Comparison of ENCODE assay signal across 23 mouse cellular contexts in the genomic region with DNA sequence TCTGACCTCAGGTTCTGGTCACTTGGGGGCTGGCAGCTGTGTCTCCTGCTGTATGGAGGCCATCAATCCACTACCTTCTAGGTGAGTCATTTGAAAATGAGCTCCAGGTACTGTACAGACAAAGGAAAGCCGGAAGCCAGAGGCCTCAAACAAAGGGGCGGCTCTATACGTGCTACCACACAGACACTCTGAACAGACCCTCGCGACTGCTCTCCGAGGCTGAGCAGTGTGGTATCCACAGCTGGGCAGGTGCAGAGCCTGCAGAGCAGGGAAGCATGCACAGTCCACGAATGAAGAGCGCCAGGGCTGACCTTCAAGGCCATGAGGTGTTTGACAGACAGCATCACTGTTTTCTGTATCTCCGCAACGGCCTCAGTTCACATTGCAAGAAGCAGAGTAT. TPM values are rescaled to one million over a fixed set of nuclear protein-coding genes. Genes with fewer than 3 reads are reported as not detected.
DNase-seq lines count a peak whose midpoint lies in the region; ATAC-seq lines count a peak whose summit lies in the region.
"Had no signal": no experiment of that assay in that cellular context is flagged by ENCODE, and none has a peak within 500 bp of the region (broad histone marks: within the 10 kb centered on the region; RNA-seq: fewer than 3 reads in every experiment).

No protein-coding gene starts in this region.

- DNase-seq in heart, embryonic 10.5 days (ENCODE audit: low spot score), result peak; percentile 54
- DNase-seq in heart, adult 18-20 months, result no peak
- DNase-seq in neural tube, embryonic 10.5 days (ENCODE audit: extremely low spot score, low spot score), result no peak
- DNase-seq in layer of hippocampus, adult 9-10 months (ENCODE audit: low spot score), result no peak
- DNase-seq: adrenal gland, postnatal 10 days; B cell, adult 2 months; cerebellum, adult 11 months; cerebellum, adult 8-10 months; cerebellum, postnatal 14 days; embryo, embryonic 11 days; gastrocnemius, postnatal 36 days; heart, adult 2 months had no signal

- ATAC-seq in megakaryocyte, adult 5-6 weeks (ENCODE audit: poor library complexity, severe bottlenecking), result no peak
- no peak for ATAC-seq in neural tube, embryonic 13.5 days (ENCODE audit: low read depth)
- ATAC-seq: CD4-positive, CD25-positive, alpha-beta regulatory T cell, adult 4 months; forebrain, embryonic 15.5 days; inflammation-experienced regulatory T-cells, adult 6 months had no signal

- H3K9ac ChIP-seq in neural tube, embryonic 13.5 days, result no peak overlapping the region
- H3K9ac ChIP-seq: embryonic facial prominence, embryonic 12.5 days; forebrain, embryonic 15.5 days; heart, embryonic 12.5 days; hindbrain, embryonic 12.5 days had no signal

- WGBS in heart, embryonic 10.5 days, result 85% methylated on average over 10 of the region's 10 CpGs
- WGBS in neural tube, embryonic 13.5 days, result 84% methylated on average over 10 of the region's 10 CpGs

- H3K36me3 ChIP-seq in heart, embryonic 10.5 days, result no peaks in the 10 kb centered on the region
- H3K36me3 ChIP-seq in megakaryocyte, embryonic 14.5 days (replicated peaks; ENCODE audit: low read length), result no peaks in the 10 kb centered on the region
- H3K36me3 ChIP-seq in neural tube, embryonic 13.5 days, result no peaks in the 10 kb centered on the region
- H3K36me3 ChIP-seq: embryonic facial prominence, embryonic 12.5 days; forebrain, embryonic 15.5 days; heart, embryonic 12.5 days; hindbrain, embryonic 12.5 days had no signal

- H3K9me3 ChIP-seq in heart, embryonic 10.5 days, result no peaks in the 10 kb centered on the region
- peaks cover 22% of the 10 kb centered on the region for H3K9me3 ChIP-seq in megakaryocyte, embryonic 14.5 days
- no peaks in the 10 kb centered on the region for H3K9me3 ChIP-seq in neural tube, embryonic 13.5 days
- H3K9me3 ChIP-seq: forebrain, embryonic 15.5 days; heart, embryonic 12.5 days; hindbrain, embryonic 12.5 days had no signal

- H3K4me1 ChIP-seq in heart, embryonic 10.5 days, result no peaks in the 10 kb centered on the region
- H3K4me1 ChIP-seq in megakaryocyte, embryonic 14.5 days, result no peaks in the 10 kb centered on the region
- H3K4me1 ChIP-seq in neural tube, embryonic 13.5 days (replicated peaks), result peaks cover 33% of the 10 kb centered on the region
- H3K4me1 ChIP-seq: embryonic facial prominence, embryonic 12.5 days; forebrain, embryonic 15.5 days; heart, embryonic 12.5 days had no signal

- no peak overlapping the region for H3K27ac ChIP-seq in heart, embryonic 10.5 days
- H3K27ac ChIP-seq in neural tube, embryonic 13.5 days (replicated peaks), result 0 out of 2 replicates have a peak overlapping the region, but pooled peaks have one; percentile 33
- H3K27ac ChIP-seq: embryonic facial prominence, embryonic 12.5 days; forebrain, embryonic 15.5 days; heart, adult 2 months; hindbrain, embryonic 12.5 days had no signal

- H3K4me3 ChIP-seq in heart, embryonic 10.5 days, result no peak overlapping the region
- peak overlapping the region; percentile 42 for H3K4me3 ChIP-seq in megakaryocyte, embryonic 14.5 days (replicated peaks)
- no peak overlapping the region for H3K4me3 ChIP-seq in neural tube, embryonic 13.5 days
- H3K4me3 ChIP-seq: embryonic facial prominence, embryonic 12.5 days; forebrain, embryonic 15.5 days; heart, adult 2 months; heart, embryonic 12.5 days; hindbrain, embryonic 12.5 days had no signal

- H3K4me2 ChIP-seq in neural tube, embryonic 13.5 days, result no peak overlapping the region
- H3K4me2 ChIP-seq: embryonic facial prominence, embryonic 12.5 days; forebrain, embryonic 15.5 days; heart, embryonic 12.5 days; hindbrain, embryonic 12.5 days had no signal

- peaks cover 16% of the 10 kb centered on the region; the same call in 1 of the 2 replicates for H3K27me3 ChIP-seq in heart, embryonic 10.5 days (ENCODE audit: insufficient read depth, poor library complexity, severe bottlenecking)
- no peaks in the 10 kb centered on the region for H3K27me3 ChIP-seq in megakaryocyte, embryonic 14.5 days (replicated peaks)
- H3K27me3 ChIP-seq in neural tube, embryonic 13.5 days, result no peaks in the 10 kb centered on the region
- H3K27me3 ChIP-seq: embryonic facial prominence, embryonic 12.5 days; forebrain, embryonic 15.5 days; hindbrain, embryonic 12.5 days had no signal

RNA-seq across cellular contexts. Expression of gene Spock1, which starts 55.0 kb away (rescaled TPM):
- polyA plus RNA-seq in heart, embryonic 10.5 days (2016; fragmentation: Nextera tagmentation; extraction: Ambion mirVana), result 1.1 and 2.1 TPM in 2 replicates
- under 1 TPM; 0.10 to 0.17 TPM for total RNA-seq in heart, adult 18-20 months (2021)
- polyA plus RNA-seq in megakaryocyte, embryonic 14.5 days (2012; ENCODE audit: insufficient read depth, low replicate concordance), result not detected in 2 replicates
- not detected in 2 replicates for total RNA-seq in megakaryocyte, adult 5-6 weeks (2015)
- not detected in 2 replicates for total RNA-seq in megakaryocyte, adult 5-6 weeks (2017)
- 90.2 and 95.5 TPM in 2 replicates for polyA plus RNA-seq in neural tube, embryonic 13.5 days (2015; fragmentation: Nextera tagmentation; extraction: Ambion mirVana)
- total RNA-seq: common myeloid progenitor, adult 5-6 weeks; heart, adult 2 months; MEL had no signal
- polyA plus RNA-seq: CD4-positive, CD25-positive, alpha-beta regulatory T cell, adult 4 months; inflammation-experienced regulatory T-cells, adult 6 months had no signal

Comparison
In these comparisons a context has a peak if more than half of its experiments do, and no peak if none do; other contexts are left out.
1. RNA of gene Spock1, which starts 55.0 kb away (polyA plus RNA-seq): 90.2 to 95.5 TPM in neural tube, embryonic 13.5 days; 1.1 to 2.1 TPM in heart, embryonic 10.5 days and not detected in megakaryocyte, embryonic 14.5 days; every median in the first group is over 10 times any median in the second.